Mouse (Mus musculus): Measurements from ENCODE around the gene Ppp2r2c. TPM values are rescaled to one million over a fixed set of nuclear protein-coding genes. Genes with fewer than 3 reads are reported as not detected.
A peak's percentile ranks its signal among the peaks of the same experiment; 100 is the strongest.

Gene Ppp2r2c
- polyA plus RNA-seq, 1 experiment from 2014 or later, result 12.2 TPM

- no peaks in the 10 kb centered on the region for H3K36me3 ChIP-seq
- H3K4me1 ChIP-seq (replicated peaks), result peaks cover 7% of the 10 kb centered on the region; the same call in 1 of the 2 replicates
- WGBS, result 82% methylated on average over 4 of the region's 4 CpGs
- H3K4me3 ChIP-seq (replicated peaks), result no peak overlapping the region
- H3K4me2 ChIP-seq (replicated peaks), result no peak overlapping the region
- no peak overlapping the region for H3K9ac ChIP-seq (replicated peaks)
- H3K27ac ChIP-seq, result no peak overlapping the region
- ATAC-seq, result no peak
- 0 out of 2 replicates have a peak, but pooled peaks cover 4% of the 10 kb centered on the region for H3K9me3 ChIP-seq
- H3K27me3 ChIP-seq, result peaks cover 35% of the 10 kb centered on the region
These were observed 7.6 kb downstream of the Ppp2r2c start for GRCm38 (mm10) chr5:36875956-36876355.

GRCm38 (mm10) chr5:36876777-36877396 is 8.6 kb downstream of the Ppp2r2c start:
- no peaks in the 10 kb centered on the region for H3K36me3 ChIP-seq
- H3K9me3 ChIP-seq, result 0 out of 2 replicates have a peak, but pooled peaks cover under 1% of the 10 kb centered on the region
- no peak overlapping the region for H3K27ac ChIP-seq
- peak; percentile 27; the same call in 1 of the 2 replicates for ATAC-seq
- peaks cover 7% of the 10 kb centered on the region; the same call in 1 of the 2 replicates for H3K4me1 ChIP-seq (replicated peaks)
- no peak overlapping the region for H3K4me3 ChIP-seq (replicated peaks)
- WGBS, result 43% methylated on average over 7 of the region's 7 CpGs
- no peak overlapping the region for H3K4me2 ChIP-seq (replicated peaks)
- H3K9ac ChIP-seq (replicated peaks), result no peak overlapping the region
- H3K27me3 ChIP-seq, result peaks cover 26% of the 10 kb centered on the region

GRCm38 (mm10) chr5:36877641-36878040 is 9.3 kb downstream of the Ppp2r2c start:
- Histone ChIP-seq H3K36me3 (no peaks in the 10 kb centered on the region), H3K9ac (replicated peaks) (no peak overlapping the region), H3K27ac (no peak overlapping the region), H3K9me3 (no peaks in the 10 kb centered on the region), H3K4me2 (replicated peaks) (no peak overlapping the region), H3K4me3 (replicated peaks) (no peak overlapping the region), H3K27me3 (peaks cover 18% of the 10 kb centered on the region), H3K4me1 (replicated peaks) (peaks cover 7% of the 10 kb centered on the region; the same call in 1 of the 2 replicates)
- no peak for ATAC-seq
- WGBS, result 89% methylated on average over 2 of the region's 2 CpGs

- H3K9me3 ChIP-seq, result no peaks in the 10 kb centered on the region
- no peak for ATAC-seq
- peaks cover 12% of the 10 kb centered on the region; the same call in 1 of the 2 replicates for H3K4me1 ChIP-seq (replicated peaks)
- H3K4me3 ChIP-seq (replicated peaks), result no peak overlapping the region
- H3K4me2 ChIP-seq (replicated peaks), result no peak overlapping the region
- 88% methylated on average over 4 of the region's 4 CpGs for WGBS
- peaks cover 7% of the 10 kb centered on the region; the same call in 1 of the 2 replicates for H3K27me3 ChIP-seq
- no peaks in the 10 kb centered on the region for H3K36me3 ChIP-seq
- H3K9ac ChIP-seq (replicated peaks), result no peak overlapping the region
- H3K27ac ChIP-seq, result no peak overlapping the region
These were observed 10.5 kb downstream of the Ppp2r2c start for GRCm38 (mm10) chr5:36878801-36879200.

- H3K4me2 ChIP-seq (replicated peaks), result no peak overlapping the region
- no peaks in the 10 kb centered on the region for H3K9me3 ChIP-seq
- no peaks in the 10 kb centered on the region for H3K36me3 ChIP-seq
- no peaks in the 10 kb centered on the region for H3K27me3 ChIP-seq
- no peak overlapping the region for H3K9ac ChIP-seq (replicated peaks)
- H3K4me1 ChIP-seq (replicated peaks), result peaks cover 12% of the 10 kb centered on the region; the same call in 1 of the 2 replicates
- 95% methylated on average over 5 of the region's 5 CpGs for WGBS
- no peak overlapping the region for H3K27ac ChIP-seq
- H3K4me3 ChIP-seq (replicated peaks), result no peak overlapping the region
- ATAC-seq, result no peak
These were observed 12.3 kb downstream of the Ppp2r2c start for GRCm38 (mm10) chr5:36880622-36881021.

- WGBS, result 77% methylated on average over 12 of the region's 12 CpGs
- H3K9me3 ChIP-seq, result no peaks in the 10 kb centered on the region
- H3K4me2 ChIP-seq (replicated peaks), result no peak overlapping the region
- peaks cover 21% of the 10 kb centered on the region for H3K4me1 ChIP-seq (replicated peaks)
- ATAC-seq, result no peak
- no peaks in the 10 kb centered on the region for H3K36me3 ChIP-seq
- no peak overlapping the region for H3K9ac ChIP-seq (replicated peaks)
- no peak overlapping the region for H3K4me3 ChIP-seq (replicated peaks)
- H3K27ac ChIP-seq, result no peak overlapping the region
- H3K27me3 ChIP-seq, result no peaks in the 10 kb centered on the region
These were observed 15.2 kb downstream of the Ppp2r2c start for GRCm38 (mm10) chr5:36883516-36883915.

- H3K4me2 ChIP-seq (replicated peaks), result no peak overlapping the region
- 84% methylated on average over 1 of the region's 1 CpGs for WGBS
- H3K27ac ChIP-seq, result no peak overlapping the region
- no peaks in the 10 kb centered on the region for H3K27me3 ChIP-seq
- H3K9ac ChIP-seq (replicated peaks), result no peak overlapping the region
- H3K36me3 ChIP-seq, result no peaks in the 10 kb centered on the region
- ATAC-seq, result no peak
- no peak overlapping the region for H3K4me3 ChIP-seq (replicated peaks)
- peaks cover 21% of the 10 kb centered on the region for H3K4me1 ChIP-seq (replicated peaks)
- H3K9me3 ChIP-seq, result no peaks in the 10 kb centered on the region
These were observed 16.8 kb downstream of the Ppp2r2c start for GRCm38 (mm10) chr5:36885067-36885466.

GRCm38 (mm10) chr5:36885595-36885994 is 17.3 kb downstream of the Ppp2r2c start:
- Histone ChIP-seq H3K27ac (no peak overlapping the region), H3K27me3 (no peaks in the 10 kb centered on the region), H3K4me1 (replicated peaks) (peaks cover 24% of the 10 kb centered on the region), H3K9me3 (no peaks in the 10 kb centered on the region), H3K4me3 (replicated peaks) (no peak overlapping the region), H3K36me3 (no peaks in the 10 kb centered on the region), H3K9ac (replicated peaks) (no peak overlapping the region), H3K4me2 (replicated peaks) (no peak overlapping the region)
- 86% methylated on average over 5 of the region's 5 CpGs for WGBS
- ATAC-seq, result no peak

GRCm38 (mm10) chr5:36886298-36886697 is 18.0 kb downstream of the Ppp2r2c start:
- Histone ChIP-seq H3K4me2 (replicated peaks) (no peak overlapping the region), H3K36me3 (no peaks in the 10 kb centered on the region), H3K27me3 (no peaks in the 10 kb centered on the region), H3K27ac (no peak overlapping the region), H3K9me3 (no peaks in the 10 kb centered on the region), H3K4me3 (replicated peaks) (no peak overlapping the region), H3K4me1 (replicated peaks) (peaks cover 31% of the 10 kb centered on the region), H3K9ac (replicated peaks) (no peak overlapping the region)
- 79% methylated on average over 2 of the region's 2 CpGs for WGBS
- ATAC-seq, result no peak

GRCm38 (mm10) chr5:36886852-36887283 is 18.6 kb downstream of the Ppp2r2c start:
- no peak overlapping the region for H3K9ac ChIP-seq (replicated peaks)
- no peak for ATAC-seq
- no peak overlapping the region for H3K27ac ChIP-seq
- H3K9me3 ChIP-seq, result no peaks in the 10 kb centered on the region
- no peak overlapping the region for H3K4me3 ChIP-seq (replicated peaks)
- no peaks in the 10 kb centered on the region for H3K27me3 ChIP-seq
- H3K4me2 ChIP-seq (replicated peaks), result no peak overlapping the region
- H3K36me3 ChIP-seq, result no peaks in the 10 kb centered on the region
- peaks cover 31% of the 10 kb centered on the region for H3K4me1 ChIP-seq (replicated peaks)
- 53% methylated on average over 7 of the region's 7 CpGs for WGBS

- H3K4me1 ChIP-seq (replicated peaks), result peaks cover 31% of the 10 kb centered on the region
These were observed 19.1 kb downstream of the Ppp2r2c start for GRCm38 (mm10) chr5:36887299-36887988.

GRCm38 (mm10) chr5:36888501-36888900 is 20.2 kb downstream of the Ppp2r2c start:
- H3K36me3 ChIP-seq, result no peaks in the 10 kb centered on the region
- no peaks in the 10 kb centered on the region for H3K27me3 ChIP-seq
- WGBS, result 86% methylated on average over 8 of the region's 8 CpGs
- H3K9ac ChIP-seq (replicated peaks), result no peak overlapping the region
- no peak overlapping the region for H3K27ac ChIP-seq
- no peak overlapping the region for H3K4me3 ChIP-seq (replicated peaks)
- no peak for ATAC-seq
- H3K4me2 ChIP-seq (replicated peaks), result no peak overlapping the region
- no peaks in the 10 kb centered on the region for H3K9me3 ChIP-seq
- H3K4me1 ChIP-seq (replicated peaks), result peaks cover 28% of the 10 kb centered on the region

More at GRCm38 (mm10) chr5:36887299-36887988, 19.1 kb downstream of the Ppp2r2c start:
- Histone ChIP-seq H3K9ac (replicated peaks) (0 out of 2 replicates have a peak overlapping the region, but pooled peaks have one; percentile 23), H3K27me3 (no peaks in the 10 kb centered on the region), H3K4me2 (replicated peaks) (no peak overlapping the region), H3K36me3 (no peaks in the 10 kb centered on the region), H3K9me3 (no peaks in the 10 kb centered on the region), H3K4me3 (replicated peaks) (no peak overlapping the region), H3K27ac (peak overlapping the region; percentile 25; the same call in 1 of the 2 replicates)
- WGBS, result 38% methylated on average over 9 of the region's 9 CpGs
- ATAC-seq, result no peak

All from midbrain, embryonic 13.5 days (tissue).